Mouse (Mus musculus) brain, embryonic 14.5 days (tissue): ENCODE measurements at regions not wholly inside any gene's neighbourhood (a gene's known extent, or its start where the extent isn't known, plus 50 kb on each side); places are given as distances from the start of the nearest gene placed in this dataset.

ENCODE experiments used
- CTCF ChIP-seq: fragments of 200-500 bp; IDR thresholded peaks from 2 replicates; pipeline ENCODE4 v1.5.1; 2012; ENCODE audit warnings: inconsistent platforms, mild to moderate bottlenecking, moderate library complexity, borderline replicate concordance; ENCODE audit not compliant: insufficient read depth, insufficient read length; ENCODE audit errors: extremely low read depth
- POLR2A ChIP-seq: fragments of 200-500 bp; IDR thresholded peaks from 2 replicates; pipeline ENCODE4 v1.6.1; 2012; ENCODE audit warnings: mild to moderate bottlenecking, inconsistent platforms, borderline replicate concordance; ENCODE audit not compliant: poor library complexity, insufficient read depth, insufficient read length, severe bottlenecking; ENCODE audit errors: extremely low read depth

- TF ChIP-seq POLR2A, result no peak
- TF ChIP-seq CTCF, result no peak
These were observed 132.9 kb upstream of the Sh3bp4 start for GRCm38 (mm10) chr1:88937327-88937726.
